Mouse (Mus musculus): Measurements from ENCODE around the gene Fbln5.

Gene Fbln5

GRCm38 (mm10) chr12:101807400-101807799 is 11.5 kb downstream of the Fbln5 start:
- CTCF ChIA-PET, result no interaction called here

- CTCF ChIA-PET, result interaction anchor here (0.6 kb wide), 1 partner anchor 278 kb away, joined by 3 read pairs; no protein-coding TSS in a partner anchor
These were observed 16.4 kb downstream of the Fbln5 start for GRCm38 (mm10) chr12:101802445-101802844.

- CTCF ChIA-PET, result interaction anchor here (0.6 kb wide), 1 partner anchor 277 kb away, joined by 3 read pairs; no protein-coding TSS in a partner anchor
These were observed 17.1 kb downstream of the Fbln5 start for GRCm38 (mm10) chr12:101801744-101802143.

- CTCF ChIA-PET, result no interaction called here
These were observed 17.8 kb downstream of the Fbln5 start for GRCm38 (mm10) chr12:101801051-101801450.

GRCm38 (mm10) chr12:101798189-101798922 is 20.5 kb downstream of the Fbln5 start:
- CTCF ChIA-PET, result no interaction called here

GRCm38 (mm10) chr12:101794458-101794857 is 24.4 kb downstream of the Fbln5 start:
- CTCF ChIA-PET, result interaction anchor here (0.6 kb wide), 1 partner anchor 352 kb away, joined by 3 read pairs; no protein-coding TSS in a partner anchor

GRCm38 (mm10) chr12:101793221-101793621 is 25.6 kb downstream of the Fbln5 start:
- CTCF ChIA-PET, result no interaction called here

GRCm38 (mm10) chr12:101792684-101793083 is 26.2 kb downstream of the Fbln5 start:
- CTCF ChIA-PET, result no interaction called here

- CTCF ChIA-PET, result no interaction called here
These were observed 29.1 kb downstream of the Fbln5 start for GRCm38 (mm10) chr12:101789767-101790166.

GRCm38 (mm10) chr12:101789250-101789649 is 29.6 kb downstream of the Fbln5 start:
- CTCF ChIA-PET, result no interaction called here

- CTCF ChIA-PET, result no interaction called here
These were observed 36.1 kb downstream of the Fbln5 start for GRCm38 (mm10) chr12:101782787-101783186.

- CTCF ChIA-PET, result no interaction called here
These were observed 37.9 kb downstream of the Fbln5 start for GRCm38 (mm10) chr12:101780915-101781314.

GRCm38 (mm10) chr12:101777613-101778325 is 41.1 kb downstream of the Fbln5 start:
- CTCF ChIA-PET, result no interaction called here

GRCm38 (mm10) chr12:101776383-101776782 is 42.5 kb downstream of the Fbln5 start:
- CTCF ChIA-PET, result no interaction called here

GRCm38 (mm10) chr12:101774116-101774515 is 44.7 kb downstream of the Fbln5 start:
- CTCF ChIA-PET, result no interaction called here

GRCm38 (mm10) chr12:101772962-101773361 is 45.9 kb downstream of the Fbln5 start:
- CTCF ChIA-PET, result no interaction called here

GRCm38 (mm10) chr12:101770283-101771015 is 48.4 kb downstream of the Fbln5 start:
- CTCF ChIA-PET, result no interaction called here

GRCm38 (mm10) chr12:101767306-101768053 is 51.4 kb downstream of the Fbln5 start:
- CTCF ChIA-PET, result no interaction called here

- CTCF ChIA-PET, result interaction anchor here (0.6 kb wide), 1 partner anchor 41 kb away, joined by 4 read pairs; no protein-coding TSS in a partner anchor
These were observed 52.5 kb downstream of the Fbln5 start for GRCm38 (mm10) chr12:101766228-101766852.

GRCm38 (mm10) chr12:101764870-101765269 is 54.0 kb downstream of the Fbln5 start:
- CTCF ChIA-PET, result no interaction called here

GRCm38 (mm10) chr12:101763065-101763464 is 55.8 kb downstream of the Fbln5 start:
- CTCF ChIA-PET, result no interaction called here
